Mouse (Mus musculus): ENCODE measurements around the gene Lce6a. TPM values are rescaled to one million over a fixed set of nuclear protein-coding genes. Genes with fewer than 3 reads are reported as not detected.

Lce6a gene
- polyA plus RNA-seq (2012; ENCODE audit: insufficient read depth, low replicate concordance) = not detected in 2 replicates

GRCm38 (mm10) chr3:92621560-92621959, at the start of gene Lce6a:
Lce6a (minus strand) TSS chr3:92621660.
- H3K4me3 ChIP-seq (replicated peaks) = no peak within 1 kb of the TSS
- TF ChIP-seq GATA1 (IDR thresholded peaks at IDR 0.05; ENCODE audit: borderline replicate concordance, low read length) = no peak
- TF ChIP-seq FLI1 (IDR thresholded peaks at IDR 0.05; ENCODE audit: low read length) = no peak

GRCm38 (mm10) chr3:92670215-92670614, 48.8 kb upstream of the Lce6a start, which contains the start of gene Lce1a2:
Lce1a2 (minus strand) TSS chr3:92670315.
- Histone ChIP-seq H3K27me3 (replicated peaks) (no peaks in the 10 kb centered on the region), H3K4me1 (no peaks in the 10 kb centered on the region), H3K4me3 (replicated peaks) (no peak within 1 kb of the TSS), H3K36me3 (replicated peaks; ENCODE audit: low read length) (no peaks in the 10 kb centered on the region), H3K9me3 (no peaks in the 10 kb centered on the region)
- TF ChIP-seq GATA1 (IDR thresholded peaks at IDR 0.05; ENCODE audit: borderline replicate concordance, low read length) (no peak), FLI1 (IDR thresholded peaks at IDR 0.05; ENCODE audit: low read length) (no peak)

More at GRCm38 (mm10) chr3:92621560-92621959, at the start of gene Lce6a:
- H3K9me3 ChIP-seq = no peaks in the 10 kb centered on the region
- no peaks in the 10 kb centered on the region for H3K27me3 ChIP-seq (replicated peaks)
- H3K36me3 ChIP-seq (replicated peaks; ENCODE audit: low read length) = no peaks in the 10 kb centered on the region
- H3K4me1 ChIP-seq = no peaks in the 10 kb centered on the region

- no peaks in the 10 kb centered on the region for H3K27me3 ChIP-seq (replicated peaks)
- TF ChIP-seq FLI1 (IDR thresholded peaks at IDR 0.05; ENCODE audit: low read length) = no peak
- no peak within 1 kb of the TSS for H3K4me3 ChIP-seq (replicated peaks)
- no peaks in the 10 kb centered on the region for H3K36me3 ChIP-seq (replicated peaks; ENCODE audit: low read length)
- no peaks in the 10 kb centered on the region for H3K9me3 ChIP-seq
- H3K4me1 ChIP-seq = no peaks in the 10 kb centered on the region
Observed at GRCm38 (mm10) chr3:92656826-92657225, 35.4 kb upstream of the Lce6a start, which contains the start of gene Lce1b. Lce1b (minus strand) TSS chr3:92656926.

GRCm38 (mm10) chr3:92648207-92648606, 26.7 kb upstream of the Lce6a start, which contains the start of gene Lce1a1:
Lce1a1 (minus strand) TSS chr3:92648307.
- no peaks in the 10 kb centered on the region for H3K4me1 ChIP-seq
- TF ChIP-seq GATA1 (IDR thresholded peaks at IDR 0.05; ENCODE audit: borderline replicate concordance, low read length) (no peak), FLI1 (IDR thresholded peaks at IDR 0.05; ENCODE audit: low read length) (no peak)
- no peak within 1 kb of the TSS for H3K4me3 ChIP-seq (replicated peaks)
- H3K27me3 ChIP-seq (replicated peaks) = no peaks in the 10 kb centered on the region
- no peaks in the 10 kb centered on the region for H3K36me3 ChIP-seq (replicated peaks; ENCODE audit: low read length)
- H3K9me3 ChIP-seq = no peaks in the 10 kb centered on the region

- H3K9me3 ChIP-seq = peaks cover 4% of the 10 kb centered on the region; the same call in 1 of the 2 replicates
- no peak overlapping the region for H3K4me3 ChIP-seq (replicated peaks)
- TF ChIP-seq FLI1 (IDR thresholded peaks at IDR 0.05; ENCODE audit: low read length) = no peak
- no peak for TF ChIP-seq GATA1 (IDR thresholded peaks at IDR 0.05; ENCODE audit: borderline replicate concordance, low read length)
- no peaks in the 10 kb centered on the region for H3K36me3 ChIP-seq (replicated peaks; ENCODE audit: low read length)
- no peaks in the 10 kb centered on the region for H3K4me1 ChIP-seq
- no peaks in the 10 kb centered on the region for H3K27me3 ChIP-seq (replicated peaks)
Observed at GRCm38 (mm10) chr3:92639854-92640253, 18.4 kb upstream of the Lce6a start.

- Histone ChIP-seq H3K9me3 (peaks cover 4% of the 10 kb centered on the region; the same call in 1 of the 2 replicates), H3K4me3 (replicated peaks) (no peak overlapping the region), H3K36me3 (replicated peaks; ENCODE audit: low read length) (no peaks in the 10 kb centered on the region), H3K27me3 (replicated peaks) (no peaks in the 10 kb centered on the region), H3K4me1 (no peaks in the 10 kb centered on the region)
- no peak for TF ChIP-seq FLI1 (IDR thresholded peaks at IDR 0.05; ENCODE audit: low read length)
- no peak for TF ChIP-seq GATA1 (IDR thresholded peaks at IDR 0.05; ENCODE audit: borderline replicate concordance, low read length)
Observed at GRCm38 (mm10) chr3:92638653-92638991, 17.2 kb upstream of the Lce6a start.

- H3K27me3 ChIP-seq (replicated peaks) = no peaks in the 10 kb centered on the region
- peaks cover 4% of the 10 kb centered on the region; the same call in 1 of the 2 replicates for H3K9me3 ChIP-seq
- H3K36me3 ChIP-seq (replicated peaks; ENCODE audit: low read length) = no peaks in the 10 kb centered on the region
- no peaks in the 10 kb centered on the region for H3K4me1 ChIP-seq
- no peak overlapping the region for H3K4me3 ChIP-seq (replicated peaks)
- TF ChIP-seq GATA1 (IDR thresholded peaks at IDR 0.05; ENCODE audit: borderline replicate concordance, low read length) = no peak
- no peak for TF ChIP-seq FLI1 (IDR thresholded peaks at IDR 0.05; ENCODE audit: low read length)
Observed at GRCm38 (mm10) chr3:92637745-92638652, 16.5 kb upstream of the Lce6a start.

GRCm38 (mm10) chr3:92609804-92610203, 11.7 kb downstream of the Lce6a start:
- no peak for TF ChIP-seq FLI1 (IDR thresholded peaks at IDR 0.05; ENCODE audit: low read length)
- no peak for TF ChIP-seq GATA1 (IDR thresholded peaks at IDR 0.05; ENCODE audit: borderline replicate concordance, low read length)
- no peaks in the 10 kb centered on the region for H3K36me3 ChIP-seq (replicated peaks; ENCODE audit: low read length)
- H3K27me3 ChIP-seq (replicated peaks) = no peaks in the 10 kb centered on the region
- no peak overlapping the region for H3K4me3 ChIP-seq (replicated peaks)
- no peaks in the 10 kb centered on the region for H3K4me1 ChIP-seq
- no peaks in the 10 kb centered on the region for H3K9me3 ChIP-seq

GRCm38 (mm10) chr3:92607392-92607791, 14.1 kb downstream of the Lce6a start, which contains the start of gene 2210017I01Rik:
2210017I01Rik (minus strand) TSS chr3:92607492.
- Histone ChIP-seq H3K4me1 (no peaks in the 10 kb centered on the region), H3K36me3 (replicated peaks; ENCODE audit: low read length) (no peaks in the 10 kb centered on the region), H3K9me3 (no peaks in the 10 kb centered on the region), H3K27me3 (replicated peaks) (no peaks in the 10 kb centered on the region), H3K4me3 (replicated peaks) (no peak within 1 kb of the TSS)
- TF ChIP-seq GATA1 (IDR thresholded peaks at IDR 0.05; ENCODE audit: borderline replicate concordance, low read length) (no peak), FLI1 (IDR thresholded peaks at IDR 0.05; ENCODE audit: low read length) (no peak)

- TF ChIP-seq FLI1 (IDR thresholded peaks at IDR 0.05; ENCODE audit: low read length) (no peak), GATA1 (IDR thresholded peaks at IDR 0.05; ENCODE audit: borderline replicate concordance, low read length) (no peak)
Observed at GRCm38 (mm10) chr3:92602169-92602568, 19.3 kb downstream of the Lce6a start.

More at GRCm38 (mm10) chr3:92602169-92602568, 19.3 kb downstream of the Lce6a start:
- H3K36me3 ChIP-seq (replicated peaks; ENCODE audit: low read length) = no peaks in the 10 kb centered on the region
- no peaks in the 10 kb centered on the region for H3K27me3 ChIP-seq (replicated peaks)
- no peaks in the 10 kb centered on the region; the same call in 1 of the 2 replicates for H3K9me3 ChIP-seq
- no peaks in the 10 kb centered on the region for H3K4me1 ChIP-seq
- H3K4me3 ChIP-seq (replicated peaks) = no peak overlapping the region
